Mouse (Mus musculus) lung, postnatal 14 days (tissue): ENCODE results near the gene Gpc5.

Experiments
- DNase-seq: peaks from one replicate; pipeline ENCODE4 v3.0.0; 2021

The Gpc5 gene

GRCm38 (mm10) chr14:115976062-115976461, 884.0 kb downstream of the Gpc5 start:
- no peak for DNase-seq

DNA sequence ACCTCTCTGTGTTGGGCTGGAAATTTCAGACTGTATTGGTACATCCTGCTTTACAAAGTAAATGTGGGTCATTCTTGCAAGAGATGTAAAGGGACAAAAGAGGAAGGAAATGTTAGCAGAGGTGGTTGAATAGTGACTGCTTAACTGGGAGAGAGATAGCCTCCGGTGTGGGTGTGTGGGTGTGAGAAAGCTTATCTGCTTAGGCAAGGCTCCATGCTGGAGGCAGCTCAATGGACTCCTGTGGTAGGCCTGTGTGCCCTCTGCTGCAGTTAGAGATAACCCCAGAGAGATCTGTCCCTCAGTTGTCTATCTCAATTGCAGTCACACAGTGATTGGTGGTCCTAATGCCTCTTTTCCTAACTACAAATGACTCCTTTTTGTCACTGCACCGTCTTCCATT, 887.2 kb downstream of the Gpc5 start:
- no peak for DNase-seq

- no peak for DNase-seq
These were observed 898.7 kb downstream of the Gpc5 start for GRCm38 (mm10) chr14:115990764-115991163.

GRCm38 (mm10) chr14:115993520-115994106, 901.6 kb downstream of the Gpc5 start:
- DNase-seq = no peak

DNA sequence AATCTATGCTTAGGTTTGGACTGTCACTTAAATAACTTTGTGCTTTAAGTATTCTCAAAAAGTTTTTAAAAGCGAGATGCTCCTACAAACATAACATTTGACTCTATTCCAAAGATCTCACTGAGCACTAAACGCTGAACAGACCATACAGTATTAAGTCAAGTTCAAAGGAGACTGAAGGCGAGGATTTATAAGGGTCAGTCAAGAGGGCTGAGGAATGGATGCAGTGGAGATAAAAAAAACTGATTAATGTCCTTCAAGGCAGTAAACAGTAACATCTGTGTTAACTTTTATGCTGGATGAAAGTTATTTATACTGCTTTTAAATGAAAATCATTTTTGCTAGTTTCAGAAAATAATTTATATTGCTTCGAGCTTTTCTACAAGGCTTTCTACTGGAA, 906.9 kb downstream of the Gpc5 start:
- no peak for DNase-seq

GRCm38 (mm10) chr14:116087010-116087409, 995.0 kb downstream of the Gpc5 start:
- no peak for DNase-seq

DNA sequence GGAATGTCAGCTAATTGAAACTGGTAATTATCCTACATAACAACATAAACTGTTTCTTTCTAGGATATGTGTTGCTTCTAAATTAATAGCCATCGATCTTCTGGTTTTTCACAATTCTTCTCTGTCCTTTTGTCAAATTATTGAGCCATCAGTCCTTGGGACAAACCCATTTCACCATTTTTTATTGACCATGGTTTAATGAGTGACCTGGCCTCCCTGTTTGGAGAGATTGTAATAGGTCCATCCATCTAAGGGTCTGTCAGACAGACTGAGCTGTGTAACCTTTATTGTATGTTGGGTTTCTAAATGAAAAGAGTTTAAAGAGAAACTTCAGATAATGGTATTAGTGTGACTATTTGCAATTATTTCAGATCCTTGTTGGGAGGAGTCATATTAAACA, 1035.9 kb downstream of the Gpc5 start:
- no peak for DNase-seq

- DNase-seq = no peak
These were observed 1045.3 kb downstream of the Gpc5 start for GRCm38 (mm10) chr14:116137330-116137729.

- DNase-seq = no peak
These were observed 1045.8 kb downstream of the Gpc5 start for GRCm38 (mm10) chr14:116137772-116138171.

DNA sequence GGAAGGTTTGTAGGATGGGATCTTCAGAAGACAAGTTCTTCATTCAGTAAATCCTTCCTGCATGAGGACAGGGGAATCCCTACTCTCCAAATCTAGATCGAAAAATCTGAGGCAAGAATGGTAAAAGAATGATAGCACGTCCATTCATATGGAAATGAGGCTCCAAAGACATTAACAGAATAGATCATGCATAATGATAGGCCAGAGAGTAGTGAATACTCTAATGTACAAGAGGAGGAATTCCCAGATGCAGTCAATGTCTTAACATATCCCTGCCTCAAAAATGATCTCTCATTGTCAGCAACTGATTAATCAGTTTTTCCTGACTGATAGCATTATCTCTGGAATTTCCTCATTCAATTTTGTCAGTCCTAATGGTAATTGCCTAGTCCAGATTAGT, 1070.6 kb downstream of the Gpc5 start:
- no peak for DNase-seq

GRCm38 (mm10) chr14:116167401-116167800, 1075.4 kb downstream of the Gpc5 start:
- no peak for DNase-seq

GRCm38 (mm10) chr14:116169129-116169528, 1077.1 kb downstream of the Gpc5 start:
- no peak for DNase-seq

DNA sequence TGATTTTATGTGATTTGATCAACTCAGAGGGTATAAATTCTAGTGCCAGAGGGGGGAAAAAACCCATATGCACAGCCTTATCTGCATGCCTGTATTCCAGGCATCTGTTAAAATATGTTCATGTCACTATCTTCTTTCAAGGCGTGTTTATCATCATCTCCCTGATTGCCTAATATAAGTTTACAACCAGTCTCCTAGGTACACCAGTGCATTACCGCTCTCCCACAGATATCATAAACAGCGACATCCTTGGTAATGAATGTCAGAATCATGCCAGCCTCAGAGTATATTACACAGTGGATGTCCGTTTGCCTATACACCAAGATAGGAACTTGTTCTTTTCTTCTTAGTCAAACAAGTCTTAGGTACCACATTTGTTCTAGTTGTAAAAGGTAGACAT, 1095.0 kb downstream of the Gpc5 start:
- no peak for DNase-seq

- peak; percentile 4 for DNase-seq
These were observed 1115.0 kb downstream of the Gpc5 start for GRCm38 (mm10) chr14:116206977-116207376.

DNA sequence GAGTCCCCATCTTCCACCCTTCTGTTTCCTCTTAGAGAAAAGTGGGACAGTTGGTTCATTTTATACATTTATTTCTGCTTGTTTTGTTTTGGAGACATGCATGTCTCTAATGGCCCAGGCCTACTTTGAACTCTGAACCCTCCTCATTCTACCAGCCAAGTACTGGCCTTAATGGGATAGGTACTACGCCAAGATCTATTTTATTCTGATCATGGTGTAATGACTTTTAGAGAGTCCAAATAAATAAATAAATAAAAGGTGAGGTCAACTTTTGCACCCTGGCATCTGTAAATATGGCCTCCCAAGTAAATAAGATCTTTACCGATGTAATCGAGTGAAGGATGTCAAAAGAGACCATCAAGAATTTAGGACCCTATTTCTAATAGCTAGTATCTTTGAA, 1116.6 kb downstream of the Gpc5 start:
- DNase-seq = no peak

- peak; percentile 1 for DNase-seq
These were observed 1117.0 kb downstream of the Gpc5 start for GRCm38 (mm10) chr14:116209045-116209444.

DNA sequence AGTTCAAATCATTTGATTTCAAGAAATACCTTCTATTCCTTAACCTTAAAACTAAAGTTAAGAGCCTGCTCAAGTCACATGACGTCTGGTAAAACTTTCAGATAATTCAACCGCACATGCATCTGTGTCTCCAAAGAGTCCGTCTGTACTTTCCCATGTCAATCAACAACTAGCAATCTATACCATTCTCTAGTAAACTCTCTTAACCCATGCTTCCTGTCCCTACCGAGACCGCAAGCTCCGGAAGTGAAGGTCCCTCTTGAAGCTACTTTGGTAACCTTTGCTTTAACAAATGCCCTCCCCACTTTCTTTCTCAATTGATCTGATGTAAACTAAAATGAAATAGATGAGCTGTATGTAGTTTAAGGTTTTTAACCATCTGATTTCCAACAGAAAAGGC, 1118.3 kb downstream of the Gpc5 start:
- DNase-seq = no peak

DNA sequence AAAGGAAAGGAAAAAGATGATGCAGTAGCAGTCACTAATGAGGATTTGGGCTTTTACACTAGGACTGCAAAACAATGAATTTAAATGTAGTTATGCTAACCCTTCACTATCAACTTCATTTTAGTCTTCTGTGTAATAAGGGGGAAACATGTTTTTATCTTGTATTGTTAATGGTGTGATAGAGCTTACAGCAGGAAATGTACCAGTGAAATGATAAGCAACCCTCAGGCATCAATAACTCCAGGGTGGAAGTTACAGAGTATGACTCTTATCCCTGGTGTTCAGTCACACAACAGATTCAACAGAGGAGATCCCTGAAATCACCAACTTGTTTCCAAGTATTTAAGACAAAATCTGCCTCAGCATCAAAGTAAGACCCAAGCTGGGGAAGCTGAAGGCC, 1120.0 kb downstream of the Gpc5 start:
- DNase-seq = no peak

DNA sequence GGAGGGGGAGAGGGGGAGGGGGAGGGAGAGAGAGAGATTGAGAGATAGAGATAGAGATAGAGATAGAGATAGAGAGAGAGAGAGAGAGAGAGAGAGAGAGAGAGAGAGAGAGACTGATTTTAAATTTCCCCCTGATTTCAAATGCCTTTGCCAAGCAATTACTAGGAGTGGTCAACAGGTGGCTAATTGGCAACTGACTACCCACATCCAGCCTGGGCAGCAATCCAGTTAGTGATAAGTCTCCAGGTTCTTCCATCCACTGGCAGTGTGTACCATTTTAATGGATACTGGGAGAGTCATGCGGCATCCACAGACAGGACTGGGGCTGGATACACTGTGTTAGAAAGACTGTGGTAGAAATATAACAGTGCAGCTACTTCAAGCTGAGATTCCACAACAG, 1166.1 kb downstream of the Gpc5 start:
- DNase-seq = no peak

DNA sequence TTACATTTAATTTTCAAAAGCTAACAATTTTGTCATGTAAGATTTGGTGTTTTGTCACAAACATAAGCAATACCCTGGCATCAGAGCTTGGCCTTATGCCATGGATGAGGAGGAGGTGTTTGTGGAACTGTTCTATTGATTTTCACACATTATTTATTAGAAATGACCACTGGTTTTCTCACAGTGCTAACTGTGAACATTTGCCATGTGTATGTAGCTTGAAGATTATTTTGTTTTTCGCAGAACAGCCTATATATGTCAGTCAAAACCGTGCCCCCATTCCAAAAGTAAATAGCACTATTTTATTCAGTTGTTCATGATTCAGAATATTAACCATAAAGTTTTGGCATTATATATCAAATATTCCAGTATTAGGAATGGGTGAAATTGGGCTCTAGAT, 1216.5 kb downstream of the Gpc5 start:
- no peak for DNase-seq

- no peak for DNase-seq
These were observed 1225.5 kb downstream of the Gpc5 start for GRCm38 (mm10) chr14:116317491-116317890.

DNA sequence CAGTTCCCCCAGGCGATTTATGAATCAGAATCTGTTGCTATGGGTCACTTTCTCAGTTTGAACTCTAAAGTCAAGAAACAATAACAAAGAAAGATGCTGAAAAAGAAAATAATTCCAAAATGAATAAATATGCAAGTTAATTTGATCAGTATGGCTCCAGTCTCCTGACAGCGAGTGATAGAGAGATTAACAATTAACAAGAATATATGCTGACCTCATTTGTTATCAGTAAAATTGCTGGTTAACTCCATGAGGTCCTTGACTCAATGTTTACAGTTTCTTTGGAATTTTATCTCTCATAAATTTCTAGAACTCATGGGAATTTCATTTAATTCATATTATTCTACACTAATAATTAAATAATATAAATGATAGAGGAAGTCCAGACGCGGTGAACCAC, 1244.2 kb downstream of the Gpc5 start:
- no peak for DNase-seq

DNA sequence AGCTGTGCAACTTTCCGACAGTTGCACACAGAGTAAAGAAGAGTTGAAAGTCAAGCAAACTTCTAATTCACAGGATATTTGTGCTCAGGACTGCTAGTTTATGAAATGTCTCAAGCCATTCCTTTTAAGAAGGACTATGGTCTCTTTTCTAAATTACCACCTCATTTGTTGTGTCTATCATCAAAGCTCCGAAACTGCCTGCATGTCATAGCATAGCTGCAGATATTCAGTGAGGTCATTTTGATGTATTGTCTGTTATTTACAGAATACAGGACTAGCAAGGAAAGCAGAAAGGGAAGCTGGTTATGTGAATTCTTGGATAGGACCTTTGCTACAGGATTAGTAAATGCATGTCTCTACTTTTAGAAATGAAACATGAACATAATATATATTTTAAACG, 1246.4 kb downstream of the Gpc5 start:
- no peak for DNase-seq

- no peak for DNase-seq
These were observed 1256.5 kb downstream of the Gpc5 start for GRCm38 (mm10) chr14:116348560-116348959.

DNA sequence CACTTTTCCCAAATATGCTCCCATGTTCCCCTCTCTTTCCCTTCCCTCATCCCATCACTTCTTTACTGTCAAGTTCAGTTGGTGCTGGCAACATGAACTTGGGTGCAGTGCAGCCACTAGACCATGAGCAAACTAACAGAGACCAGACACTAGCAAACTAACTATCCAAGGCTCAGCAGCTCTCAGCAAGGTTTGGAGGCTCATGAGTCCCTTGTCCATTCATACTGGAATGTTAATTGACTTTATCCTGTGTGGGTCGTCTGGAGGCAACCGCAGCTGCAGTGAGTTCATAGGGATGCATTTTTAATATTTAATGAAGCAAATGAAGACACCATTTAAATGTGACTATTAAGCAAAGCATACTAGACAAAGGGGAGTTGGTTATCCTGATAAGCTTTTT, 1292.6 kb downstream of the Gpc5 start:
- no peak for DNase-seq

DNA sequence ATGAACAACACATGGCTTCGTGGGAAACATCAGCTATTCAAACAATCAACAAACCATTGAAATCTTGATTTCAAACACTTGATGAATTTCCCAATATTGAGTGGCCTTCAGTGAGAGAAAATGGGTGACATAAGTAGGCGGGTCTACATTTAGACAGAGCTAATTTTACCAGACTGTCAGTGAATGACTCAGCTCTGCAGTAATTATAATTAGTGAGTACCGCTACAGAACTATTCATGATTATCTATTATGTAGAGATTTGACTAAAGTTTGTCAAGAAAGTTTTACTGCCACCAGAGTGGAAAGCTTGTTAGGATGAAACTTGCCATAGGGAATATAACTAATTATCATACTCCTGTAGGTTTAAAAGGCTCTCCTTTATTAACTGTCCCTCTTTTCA, 1323.5 kb downstream of the Gpc5 start:
- no peak for DNase-seq
